ENCODE assay signal across 17 mouse cellular contexts in genomic region chr11:72408451-72409170, GRCm38 (mm10). TPM values are rescaled to one million over a fixed set of nuclear protein-coding genes. Genes with fewer than 3 reads are reported as not detected.
DNase-seq lines count a peak whose midpoint lies in the region; ATAC-seq and TF ChIP-seq lines count a peak whose summit lies in the region.
"Had no signal": no experiment of that assay in that cellular context is flagged by ENCODE, and none has a peak within 500 bp of the region (broad histone marks: within the 10 kb centered on the region; RNA-seq: fewer than 3 reads in every experiment).

No protein-coding gene starts in this region.

- peaks cover 24% of the 10 kb centered on the region for H3K4me1 ChIP-seq in heart, adult 2 months (ENCODE audit: control insufficient read depth, insufficient read depth, low read length)
- peaks cover 97% of the 10 kb centered on the region for H3K4me1 ChIP-seq in kidney, embryonic 15.5 days
- H3K4me1 ChIP-seq in E14TG2a.4 (replicated peaks; ENCODE audit: low read depth, low read length) = peaks cover 82% of the 10 kb centered on the region
- peaks cover 61% of the 10 kb centered on the region for H3K4me1 ChIP-seq in limb, embryonic 13.5 days

- H3K9me3 ChIP-seq in kidney, embryonic 15.5 days (replicated peaks) = no peaks in the 10 kb centered on the region
- no peaks in the 10 kb centered on the region for H3K9me3 ChIP-seq in E14TG2a.4 (ENCODE audit: low read length)
- H3K9me3 ChIP-seq in limb, embryonic 13.5 days = no peaks in the 10 kb centered on the region

- H3K79me2 ChIP-seq in heart, adult 2 months (replicated peaks; ENCODE audit: control insufficient read depth, insufficient read depth, low read length) = no peaks in the 10 kb centered on the region; the same call in 1 of the 2 replicates

- H3K36me3 ChIP-seq in heart, adult 2 months (ENCODE audit: control insufficient read depth, insufficient read depth, low read length) = no peaks in the 10 kb centered on the region
- H3K36me3 ChIP-seq in kidney, embryonic 15.5 days = peaks cover 3% of the 10 kb centered on the region
- peaks cover 28% of the 10 kb centered on the region for H3K36me3 ChIP-seq in E14TG2a.4 (ENCODE audit: insufficient read depth, low read length)
- no peaks in the 10 kb centered on the region for H3K36me3 ChIP-seq in limb, embryonic 13.5 days

- H3K27ac ChIP-seq in heart, adult 2 months = peak overlapping the region; percentile 49
- peak overlapping the region; percentile 97 for H3K27ac ChIP-seq in kidney, embryonic 15.5 days
- H3K27ac ChIP-seq in limb, embryonic 13.5 days = no peak overlapping the region

- ATAC-seq in kidney, embryonic 15.5 days (replicated peaks; ENCODE audit: low FRiP score) = no peak
- no peak for ATAC-seq in limb, embryonic 13.5 days (ENCODE audit: low FRiP score, low read depth)

- TF ChIP-seq EP300 in heart, adult 2 months (IDR thresholded peaks at IDR 0.05; ENCODE audit: insufficient read depth, low read depth, low read length) = no peak

- intact Hi-C loops in heart, adult 2 months (cut with DNase I) = no loop called here

- H3K9ac ChIP-seq in heart, adult 2 months (ENCODE audit: low read depth, low read length) = peak overlapping the region; percentile 35
- peak overlapping the region; percentile 52 for H3K9ac ChIP-seq in kidney, embryonic 15.5 days
- H3K9ac ChIP-seq in limb, embryonic 13.5 days = no peak overlapping the region

- no peaks in the 10 kb centered on the region for H3K27me3 ChIP-seq in heart, adult 2 months (ENCODE audit: control insufficient read depth, insufficient read depth, low read length)
- H3K27me3 ChIP-seq in kidney, embryonic 15.5 days = 0 out of 2 replicates have a peak, but pooled peaks cover 3% of the 10 kb centered on the region
- H3K27me3 ChIP-seq in E14TG2a.4 (ENCODE audit: insufficient read depth, low read length) = 0 out of 2 replicates have a peak, but pooled peaks cover under 1% of the 10 kb centered on the region
- peaks cover 41% of the 10 kb centered on the region for H3K27me3 ChIP-seq in limb, embryonic 13.5 days

- TF ChIP-seq CTCF in heart, adult 2 months (IDR thresholded peaks at IDR 0.05) = no peak
- TF ChIP-seq CTCF in E14TG2a.4 (conservative IDR thresholded peaks at IDR 0.05; ENCODE audit: low read length) = no peak

- peak overlapping the region; percentile 97 for H3K4me2 ChIP-seq in kidney, embryonic 15.5 days
- peak overlapping the region; percentile 99 for H3K4me2 ChIP-seq in limb, embryonic 13.5 days (replicated peaks)

- no peak for DNase-seq in heart, adult 2 months
- no peak for DNase-seq in heart, adult 8-10 months (ENCODE audit: low spot score)
- no peak for DNase-seq in kidney, postnatal 25 days
- DNase-seq in retina, postnatal 1 day = no peak
- DNase-seq in embryo, embryonic 10 days (ENCODE audit: low spot score) = no peak
- DNase-seq: adrenal gland, postnatal 25 days; kidney, adult 18-20 months; left cerebral cortex, postnatal 4 days; right cerebral cortex, postnatal 25 days; thymus, postnatal 36 days had no signal

- H3K4me3 ChIP-seq in heart, adult 2 months = peak overlapping the region; percentile 9; the same call in 1 of the 2 replicates
- H3K4me3 ChIP-seq in kidney, embryonic 15.5 days (replicated peaks) = peak overlapping the region; percentile 88
- peak overlapping the region; percentile 99 for H3K4me3 ChIP-seq in E14TG2a.4 (replicated peaks; ENCODE audit: low read length)
- H3K4me3 ChIP-seq in limb, embryonic 13.5 days = 0 out of 2 replicates have a peak overlapping the region, but pooled peaks have one; percentile 72

- TF ChIP-seq POLR2A in heart, adult 2 months (IDR thresholded peaks at IDR 0.05; ENCODE audit: insufficient read depth, low read depth, low read length) = no peak

- WGBS in heart, adult 2 months = 60% methylated on average over 9 of the region's 9 CpGs
- 27% methylated on average over 9 of the region's 9 CpGs for WGBS in kidney, embryonic 15.5 days
- WGBS in limb, embryonic 13.5 days = 27% methylated on average over 9 of the region's 9 CpGs

RNA-seq across cellular contexts. Expression of gene Smtnl2, which starts 2.9 kb away (rescaled TPM):
- total RNA-seq in heart, adult 2 months (2021) = 10 to 100 TPM; 13.1 to 14.3 TPM
- polyA plus RNA-seq in heart, adult 2 months (2012; rRNA removed) = 12.7 and 18.9 TPM in 2 replicates
- total RNA-seq in heart, adult 8-10 months (2022) = 10 to 100 TPM; 13.6 to 18.9 (median 16.5) TPM
- polyA plus RNA-seq in kidney, embryonic 15.5 days (2015; fragmentation: Nextera tagmentation; extraction: Ambion mirVana) = 109 and 111 TPM in 2 replicates
- polyA plus RNA-seq in limb, embryonic 13.5 days (2015; fragmentation: Nextera tagmentation; extraction: Ambion mirVana) = 38.3 and 41.5 TPM in 2 replicates
- total RNA-seq: megakaryocyte, adult 5-6 weeks had no signal

RNA-seq across cellular contexts. Expression of gene Ggt6, which starts 26.7 kb away (rescaled TPM):
- not detected for total RNA-seq in heart, adult 2 months (2021)
- polyA plus RNA-seq in heart, adult 2 months (2012; rRNA removed) = 0.20 TPM in 1 of 2 replicates, not detected in the other
- under 1 TPM in 2 of 4 experiments, not detected in 2; 0.32 to 0.44 TPM for total RNA-seq in heart, adult 8-10 months (2022)
- polyA plus RNA-seq in kidney, embryonic 15.5 days (2015; fragmentation: Nextera tagmentation; extraction: Ambion mirVana) = 0.87 and 0.95 TPM in 2 replicates
- 0.74 and 0.92 TPM in 2 replicates for polyA plus RNA-seq in limb, embryonic 13.5 days (2015; fragmentation: Nextera tagmentation; extraction: Ambion mirVana)
- total RNA-seq: common myeloid progenitor, adult 5-6 weeks; hematopoietic stem cell, adult 5-6 weeks; left cerebral cortex, postnatal 4 days; megakaryocyte, adult 5-6 weeks had no signal
- polyA plus RNA-seq: midbrain, postnatal 0 days had no signal

RNA-seq across cellular contexts. Expression of gene Mybbp1a, which starts 32.5 kb away (rescaled TPM):
- total RNA-seq in heart, adult 2 months (2021) = 10 to 100 TPM; 42.7 to 46.1 TPM
- polyA plus RNA-seq in heart, adult 2 months (2012; rRNA removed) = 21.8 and 30.6 TPM in 2 replicates
- 10 to 100 TPM; 42.4 to 49.4 (median 45.9) TPM for total RNA-seq in heart, adult 8-10 months (2022)
- 162 and 184 TPM in 2 replicates for polyA plus RNA-seq in kidney, embryonic 15.5 days (2015; fragmentation: Nextera tagmentation; extraction: Ambion mirVana)
- polyA plus RNA-seq in limb, embryonic 13.5 days (2015; fragmentation: Nextera tagmentation; extraction: Ambion mirVana) = 159 and 164 TPM in 2 replicates

RNA-seq across cellular contexts. Expression of gene Tekt1, which starts 46.4 kb away (rescaled TPM):
- not detected for total RNA-seq in heart, adult 2 months (2021)
- 0.49 TPM in 1 of 2 replicates, not detected in the other for polyA plus RNA-seq in heart, adult 2 months (2012; rRNA removed)
- under 1 TPM in 1 of 4 experiments, not detected in 3; 0.28 TPM for total RNA-seq in heart, adult 8-10 months (2022)
- polyA plus RNA-seq in kidney, embryonic 15.5 days (2015; fragmentation: Nextera tagmentation; extraction: Ambion mirVana) = 5.4 and 5.6 TPM in 2 replicates
- 3.2 and 3.6 TPM in 2 replicates for polyA plus RNA-seq in limb, embryonic 13.5 days (2015; fragmentation: Nextera tagmentation; extraction: Ambion mirVana)
- total RNA-seq: hematopoietic stem cell, adult 5-6 weeks; megakaryocyte, adult 5-6 weeks had no signal

Comparison
In these comparisons a context has a peak if more than half of its experiments do, and no peak if none do; other contexts are left out.
1. H3K4me3 ChIP-seq: peak in every context shown above with its lines; median percentile 99 in E14TG2a.4; 88 in kidney, embryonic 15.5 days; 72 in limb, embryonic 13.5 days; 9 in heart, adult 2 months.